Mouse (Mus musculus): Measurements from ENCODE around the gene Rhbdd1.

Rhbdd1 gene

DNA sequence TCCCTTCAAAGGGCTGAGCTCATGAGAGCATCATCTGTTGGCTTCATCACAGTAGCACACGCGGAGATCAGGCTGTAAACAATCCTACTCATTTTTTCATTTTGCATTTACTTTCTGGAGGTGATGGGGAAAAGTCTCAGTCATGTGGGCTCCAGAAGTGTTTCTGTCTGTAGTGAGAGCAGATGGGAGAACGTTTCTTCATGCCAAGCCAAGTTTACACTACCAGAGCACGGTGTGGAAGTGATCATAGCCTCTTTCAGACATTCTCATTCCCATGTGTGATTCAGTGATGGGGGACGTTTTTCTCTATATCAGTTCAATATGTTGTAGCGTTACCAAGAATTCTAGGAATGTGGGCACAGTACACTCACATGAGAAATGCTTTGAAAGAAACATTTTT is 45.9 kb downstream of the Rhbdd1 start:
- no peak for DNase-seq (ENCODE audit: extremely low read depth, low read depth)

DNA sequence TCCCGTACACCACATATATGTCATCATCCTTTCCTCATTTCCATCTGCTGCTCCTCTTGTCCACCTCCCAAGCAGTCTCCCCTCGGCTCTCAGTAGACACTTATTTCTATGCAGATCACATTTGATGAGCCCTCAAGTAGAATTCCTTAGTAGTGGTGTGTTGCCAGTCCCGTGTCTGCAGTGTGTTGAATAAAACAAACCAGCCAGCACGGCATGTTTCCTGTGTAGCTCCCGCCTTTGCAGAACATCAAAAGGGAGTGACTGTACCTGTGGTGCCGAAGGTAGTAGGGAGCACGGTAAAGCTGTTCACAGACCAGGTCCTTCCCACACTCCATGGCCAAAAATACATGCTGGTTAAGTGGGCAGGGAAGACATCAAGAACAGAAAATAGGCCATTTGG is 47.8 kb downstream of the Rhbdd1 start:
- no peak for DNase-seq (ENCODE audit: extremely low read depth, low read depth)

GRCm38 (mm10) chr1:82364468-82364867 is 48.2 kb downstream of the Rhbdd1 start:
- no peak for DNase-seq (ENCODE audit: extremely low read depth, low read depth)

GRCm38 (mm10) chr1:82371636-82372428 is 55.6 kb downstream of the Rhbdd1 start:
- DNase-seq (ENCODE audit: extremely low read depth, low read depth), result no peak

DNA sequence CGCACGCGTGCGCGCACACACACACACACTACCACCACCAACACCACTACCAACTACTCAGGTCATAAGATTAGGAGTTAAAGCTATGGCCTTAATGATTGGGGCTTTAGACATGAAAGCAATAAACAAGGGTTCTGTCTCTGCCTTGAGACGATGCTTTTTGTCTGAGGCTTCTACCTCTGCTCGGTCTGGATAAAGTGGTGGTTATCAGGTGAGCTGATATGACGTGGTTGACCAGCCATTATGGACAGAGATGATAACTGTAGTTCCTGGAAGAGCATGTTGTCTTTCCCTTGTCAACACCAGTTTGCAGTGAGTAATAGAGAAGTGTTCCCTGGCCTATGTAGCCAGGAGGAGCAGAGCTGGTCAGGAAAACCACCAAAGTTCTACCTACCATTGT is 57.7 kb downstream of the Rhbdd1 start:
- DNase-seq (ENCODE audit: extremely low read depth, low read depth), result peak; percentile 53

- no peak for DNase-seq (ENCODE audit: extremely low read depth, low read depth)
Measured at GRCm38 (mm10) chr1:82374831-82375358, 58.6 kb downstream of the Rhbdd1 start.

- DNase-seq (ENCODE audit: extremely low read depth, low read depth), result no peak
Measured at GRCm38 (mm10) chr1:82375452-82375851, 59.2 kb downstream of the Rhbdd1 start.

GRCm38 (mm10) chr1:82381946-82382345 is 65.7 kb downstream of the Rhbdd1 start:
- no peak for DNase-seq (ENCODE audit: extremely low read depth, low read depth)

- no peak for DNase-seq (ENCODE audit: extremely low read depth, low read depth)
Measured at GRCm38 (mm10) chr1:82384106-82384505, 67.9 kb downstream of the Rhbdd1 start.

- no peak for DNase-seq (ENCODE audit: extremely low read depth, low read depth)
Measured at GRCm38 (mm10) chr1:82385054-82385453, 68.8 kb downstream of the Rhbdd1 start.

DNA sequence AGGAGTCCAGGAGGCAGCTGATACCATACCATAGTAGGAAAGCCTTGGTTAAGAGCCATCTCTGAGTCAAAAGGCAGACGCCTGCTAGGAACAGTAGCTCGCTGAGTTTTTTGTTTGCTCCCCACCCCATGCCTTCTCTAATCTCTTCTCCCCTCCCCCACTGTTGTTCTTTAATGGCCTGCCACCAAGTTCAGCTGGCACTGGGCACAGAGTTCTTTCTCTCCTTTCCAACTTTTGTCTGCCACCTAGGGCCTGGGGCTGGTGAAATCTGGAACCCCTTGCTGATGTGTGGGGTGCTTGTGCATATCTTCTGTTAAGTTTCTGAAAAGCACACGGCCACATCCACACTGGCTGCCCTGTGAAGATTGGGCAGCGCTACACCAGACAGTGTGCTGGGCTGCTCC is 69.6 kb downstream of the Rhbdd1 start:
- no peak for DNase-seq (ENCODE audit: extremely low read depth, low read depth)

- DNase-seq (ENCODE audit: extremely low read depth, low read depth), result no peak
Measured at GRCm38 (mm10) chr1:82386814-82387771, 70.8 kb downstream of the Rhbdd1 start.

DNA sequence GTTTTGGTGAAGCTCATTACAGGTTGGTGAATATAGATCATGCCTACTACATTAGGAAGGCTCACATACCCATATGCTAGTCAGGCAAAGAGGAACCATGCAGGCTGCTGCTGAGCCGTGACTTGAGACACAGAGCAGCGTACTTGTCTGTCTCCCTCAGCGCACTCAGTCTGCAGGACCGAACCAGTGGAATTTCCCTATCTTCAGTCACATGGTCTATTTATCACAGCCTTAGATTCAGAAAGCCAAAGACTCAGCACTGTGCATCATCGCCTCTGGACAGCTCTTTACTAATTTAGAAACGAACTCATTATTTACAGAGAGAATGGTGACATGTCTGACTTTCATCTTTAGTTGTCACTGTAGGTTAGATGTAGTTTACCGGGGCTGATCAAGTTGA is 73.1 kb downstream of the Rhbdd1 start:
- DNase-seq (ENCODE audit: extremely low read depth, low read depth), result no peak

- DNase-seq (ENCODE audit: extremely low read depth, low read depth), result no peak
Measured at GRCm38 (mm10) chr1:82395371-82395770, 79.1 kb downstream of the Rhbdd1 start.

DNA sequence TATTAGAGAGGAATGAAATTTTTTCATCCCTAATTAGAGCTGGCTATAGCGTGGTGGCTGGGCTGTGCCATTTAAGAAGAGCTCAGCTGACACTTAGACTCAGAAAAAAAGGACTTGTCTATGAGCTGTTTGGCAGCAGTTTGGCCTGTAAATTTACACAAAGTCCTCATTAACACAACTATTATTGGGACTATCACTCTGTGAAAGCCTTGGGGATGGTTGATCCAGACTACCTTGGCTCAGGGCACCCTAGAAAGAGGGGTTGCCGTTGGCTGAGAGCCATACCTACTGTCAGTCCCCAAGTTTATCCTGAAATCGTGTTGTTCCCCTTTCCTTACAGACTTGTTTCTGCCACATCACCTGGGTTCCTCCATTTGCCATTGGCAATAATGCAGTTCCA is 91.5 kb downstream of the Rhbdd1 start:
- no peak for DNase-seq (ENCODE audit: extremely low read depth, low read depth)

- no peak for DNase-seq (ENCODE audit: extremely low read depth, low read depth)
Measured at GRCm38 (mm10) chr1:82409271-82409670, 93.0 kb downstream of the Rhbdd1 start.

GRCm38 (mm10) chr1:82410548-82410947 is 94.3 kb downstream of the Rhbdd1 start:
- DNase-seq (ENCODE audit: extremely low read depth, low read depth), result no peak

DNA sequence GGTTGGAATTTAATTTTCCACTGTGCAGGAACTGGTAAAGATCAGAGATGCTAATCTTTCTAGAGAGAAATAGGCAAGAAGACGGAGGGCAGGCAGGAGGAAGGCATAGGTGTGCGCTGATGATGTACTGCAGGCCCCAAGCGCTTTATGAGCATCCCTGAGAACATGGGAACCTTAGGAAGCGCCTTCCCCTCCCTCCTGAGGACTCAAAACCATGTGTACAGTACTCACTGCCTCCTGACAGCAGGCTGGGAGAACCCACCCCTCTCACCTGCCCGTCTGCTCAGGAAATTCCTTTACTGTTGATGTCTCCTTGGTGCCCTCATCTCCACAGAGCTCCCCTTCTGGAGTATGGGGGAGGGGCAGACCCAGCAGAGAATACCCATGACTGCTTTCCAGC is 95.3 kb downstream of the Rhbdd1 start:
- DNase-seq (ENCODE audit: extremely low read depth, low read depth), result no peak

- no peak for DNase-seq (ENCODE audit: extremely low read depth, low read depth)
Measured at GRCm38 (mm10) chr1:82412085-82412484, 95.8 kb downstream of the Rhbdd1 start.

DNA sequence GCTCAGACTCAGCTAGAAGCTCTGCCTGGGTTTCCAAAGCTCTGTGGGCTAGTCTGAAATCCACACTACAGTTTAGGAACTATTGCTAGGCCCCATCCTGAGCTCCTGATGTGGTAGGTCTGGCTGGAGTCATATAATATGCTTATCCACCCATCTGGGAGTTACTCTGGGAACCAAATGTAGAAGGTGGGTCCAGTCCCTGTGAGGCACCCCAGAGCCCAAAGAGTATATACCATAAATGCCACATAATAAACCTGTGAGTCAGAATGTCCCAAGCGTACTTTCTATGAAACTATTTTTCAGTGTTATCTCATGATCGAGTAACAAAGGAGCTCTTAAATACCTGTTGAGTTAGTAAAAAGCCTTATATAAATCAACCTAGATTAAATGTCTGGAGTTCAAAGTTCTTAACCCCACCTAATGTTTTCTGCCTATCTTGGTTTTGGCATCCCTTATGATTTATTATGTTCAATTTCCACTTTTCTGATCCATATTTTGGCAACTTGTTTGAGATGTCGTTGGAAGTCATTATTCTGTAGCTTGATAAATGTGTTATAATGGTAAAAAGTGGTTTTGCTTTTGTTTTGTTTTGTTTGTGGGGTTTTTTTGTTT is 98.3 kb downstream of the Rhbdd1 start:
- no peak for DNase-seq (ENCODE audit: extremely low read depth, low read depth)

- no peak for DNase-seq (ENCODE audit: extremely low read depth, low read depth)
Measured at GRCm38 (mm10) chr1:82415641-82416040, 99.4 kb downstream of the Rhbdd1 start.

DNA sequence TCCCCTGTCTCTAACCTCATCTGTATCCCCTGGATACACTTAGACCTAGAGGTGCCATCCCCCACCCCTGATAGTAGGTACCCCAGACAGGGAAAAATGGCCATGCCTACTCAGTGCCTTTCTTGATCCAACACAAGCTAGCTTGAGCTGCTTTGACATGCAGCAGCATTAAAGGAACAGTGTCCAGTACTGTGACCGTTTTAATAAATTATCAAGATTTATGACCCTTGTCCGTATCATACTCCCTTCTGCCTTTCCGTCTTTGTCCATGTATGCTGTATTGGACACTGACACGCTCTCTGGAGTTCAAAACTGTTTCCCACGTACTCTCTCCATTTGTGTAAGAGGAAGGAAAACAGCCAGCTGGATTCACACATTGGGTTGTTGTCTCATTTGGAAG is 111.5 kb downstream of the Rhbdd1 start:
- DNase-seq (ENCODE audit: extremely low read depth, low read depth), result no peak

Data from MEL-GATA-1-ER (cell line).